Mouse (Mus musculus) spleen, postnatal 10 days (tissue): ENCODE results near the gene Ass1.

Experiments used
- DNase-seq, 2 experiments: peaks; one replicate each; pipeline ENCODE4 v3.0.0; 2021 to 2022; ENCODE audit warnings: low spot score in 2 of 2

Gene Ass1

GRCm38 (mm10) chr2:31489166-31489565, 19.2 kb downstream of the Ass1 start:
- no peak for DNase-seq

GRCm38 (mm10) chr2:31490556-31490955, 20.5 kb downstream of the Ass1 start:
- no peak for DNase-seq

GRCm38 (mm10) chr2:31492308-31492707, 22.3 kb downstream of the Ass1 start:
- no peak for DNase-seq

GRCm38 (mm10) chr2:31493243-31493642, 23.2 kb downstream of the Ass1 start:
- no peak for DNase-seq

- DNase-seq: no peak
Measured at GRCm38 (mm10) chr2:31494315-31494714, 24.3 kb downstream of the Ass1 start.

GRCm38 (mm10) chr2:31495046-31495476, 25.1 kb downstream of the Ass1 start:
- DNase-seq: no peak

- DNase-seq: no peak
Measured at GRCm38 (mm10) chr2:31496141-31496540, 26.1 kb downstream of the Ass1 start.

GRCm38 (mm10) chr2:31497113-31497512, 27.1 kb downstream of the Ass1 start:
- DNase-seq: no peak

- no peak for DNase-seq
Measured at GRCm38 (mm10) chr2:31497635-31498034, 27.6 kb downstream of the Ass1 start.

- DNase-seq: no peak
Measured at GRCm38 (mm10) chr2:31499327-31500291, 29.6 kb downstream of the Ass1 start.

- DNase-seq: no peak
Measured at GRCm38 (mm10) chr2:31500292-31501204, 30.5 kb downstream of the Ass1 start.

- DNase-seq: no peak
Measured at GRCm38 (mm10) chr2:31501448-31502130, 31.6 kb downstream of the Ass1 start.

- no peak for DNase-seq
Measured at GRCm38 (mm10) chr2:31502616-31503522, 32.9 kb downstream of the Ass1 start.

GRCm38 (mm10) chr2:31505472-31505871, 35.5 kb downstream of the Ass1 start:
- DNase-seq: no peak

GRCm38 (mm10) chr2:31508851-31509250, 38.8 kb downstream of the Ass1 start:
- DNase-seq: no peak

GRCm38 (mm10) chr2:31511316-31511715, 41.3 kb downstream of the Ass1 start:
- DNase-seq: no peak

- DNase-seq: no peak
Measured at GRCm38 (mm10) chr2:31516557-31516956, 46.5 kb downstream of the Ass1 start.

- no peak for DNase-seq
Measured at GRCm38 (mm10) chr2:31521800-31522335, 51.9 kb downstream of the Ass1 start.

- DNase-seq: no peak
Measured at GRCm38 (mm10) chr2:31524641-31525040, 54.6 kb downstream of the Ass1 start.

GRCm38 (mm10) chr2:31525778-31526177, 55.8 kb downstream of the Ass1 start:
- DNase-seq: no peak
